Mouse (Mus musculus): Measurements from ENCODE around the gene Cops2.

The Cops2 gene

DNA sequence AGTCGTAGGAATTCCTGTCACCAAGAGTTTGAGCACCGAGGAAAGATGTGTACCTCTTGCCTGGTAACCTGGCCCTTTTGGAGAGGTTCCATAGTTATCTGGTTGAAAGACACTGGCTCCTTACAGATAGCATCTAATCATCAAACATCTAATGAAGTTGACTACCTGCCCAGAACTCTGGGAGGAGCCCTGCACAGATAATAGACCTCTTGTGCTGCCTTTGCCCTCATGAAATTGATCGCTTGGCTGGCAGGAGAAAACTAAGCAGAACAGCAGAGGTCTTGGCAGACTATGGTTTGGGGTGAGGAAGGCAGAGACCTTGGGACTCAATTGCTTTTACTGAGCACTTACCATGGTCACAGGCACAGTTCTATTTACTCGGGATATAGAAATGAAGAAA, 38.5 kb downstream of the Cops2 start:
- WGBS = 81% methylated on average over 4 of the region's 4 CpGs

DNA sequence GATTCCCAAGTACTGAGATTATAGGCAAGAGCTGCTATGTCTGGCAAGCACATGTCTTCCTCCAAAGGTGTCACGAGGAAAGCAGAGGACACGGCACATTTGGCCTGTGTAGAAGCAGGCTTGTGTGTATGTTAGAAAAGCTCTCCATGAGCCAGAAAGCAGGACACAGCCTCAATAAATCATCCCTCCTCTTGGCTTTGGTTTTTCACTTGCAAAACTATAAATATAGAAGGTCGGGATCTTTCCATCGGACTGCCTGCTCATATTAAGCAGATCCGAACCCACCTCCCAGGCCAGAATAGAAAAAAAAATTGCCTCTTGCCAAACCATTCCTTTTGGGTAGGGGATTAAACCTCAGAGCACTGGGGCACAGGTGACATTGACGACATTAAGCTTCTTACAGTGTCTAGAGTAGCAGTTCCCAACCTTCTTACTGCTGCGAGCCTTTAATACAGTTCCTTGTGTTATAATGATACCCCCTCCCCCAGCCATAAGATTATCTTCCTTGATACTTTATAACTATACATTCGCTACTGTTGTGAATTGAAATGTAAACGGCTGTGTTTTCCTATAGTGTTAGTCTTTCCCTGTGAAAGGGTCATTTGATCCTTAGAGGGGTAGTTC, 44.9 kb downstream of the Cops2 start:
- WGBS = 83% methylated on average over 9 of the region's 9 CpGs

DNA sequence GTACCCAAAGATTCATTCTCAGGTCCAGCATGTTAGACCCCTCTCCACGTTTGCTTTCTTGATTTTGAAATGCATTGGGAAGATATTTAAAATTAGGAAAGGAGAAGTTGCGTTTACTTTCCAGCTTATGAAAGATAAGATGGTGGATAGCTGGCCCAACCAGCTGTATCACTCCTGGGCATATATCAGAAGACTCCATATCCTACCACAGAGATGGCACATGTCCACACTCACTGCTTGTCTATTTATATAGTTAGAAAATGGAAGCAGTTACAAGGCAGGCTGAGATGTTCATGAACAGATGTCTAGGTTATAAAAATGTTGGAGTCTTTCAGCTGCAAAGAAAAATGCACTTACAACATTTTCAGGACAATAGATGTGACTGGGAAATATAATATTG, 47.6 kb downstream of the Cops2 start:
- WGBS = 51% methylated on average over 2 of the region's 2 CpGs

DNA sequence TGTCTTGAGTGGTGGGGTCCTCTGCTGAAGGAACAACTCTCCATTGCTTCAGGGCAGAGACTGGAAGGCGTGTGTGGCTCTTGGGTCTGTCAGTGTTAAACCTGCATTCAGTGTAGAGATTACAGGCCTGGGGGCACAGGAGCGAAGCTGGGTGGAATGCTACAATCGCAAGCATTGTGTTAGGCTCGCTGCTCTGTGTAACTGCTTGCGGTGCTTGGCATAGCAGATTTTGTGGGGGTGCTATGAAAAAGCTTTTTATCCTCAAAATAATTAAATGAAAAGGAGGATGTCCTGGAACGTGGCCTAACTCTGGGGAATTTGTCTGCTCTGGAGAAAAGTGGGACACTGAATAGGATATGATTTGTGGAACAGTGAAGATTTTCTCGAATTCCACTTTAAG, 49.4 kb downstream of the Cops2 start:
- WGBS = 33% methylated on average over 7 of the region's 7 CpGs

DNA sequence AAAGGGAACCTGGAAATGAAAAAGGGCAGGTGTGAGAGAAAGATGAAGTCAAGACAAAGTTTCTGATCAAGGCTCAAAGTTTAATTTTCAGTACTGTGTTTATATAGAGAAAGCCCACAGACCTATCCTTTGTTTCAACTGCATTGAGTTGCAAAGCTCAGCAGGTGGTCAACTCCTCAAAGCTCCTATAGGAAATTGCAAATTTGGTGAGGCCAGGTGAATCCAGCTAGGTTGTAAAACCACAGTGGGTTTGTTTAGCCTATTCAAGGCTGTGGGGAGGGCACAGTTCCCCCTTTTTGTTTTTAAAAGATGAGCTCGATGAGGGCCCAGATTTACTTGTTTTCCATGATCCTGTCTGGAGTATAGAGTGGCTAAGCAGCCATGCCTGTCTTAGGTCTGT, 53.1 kb downstream of the Cops2 start:
- 50% methylated on average over 1 of the region's 1 CpGs for WGBS

DNA sequence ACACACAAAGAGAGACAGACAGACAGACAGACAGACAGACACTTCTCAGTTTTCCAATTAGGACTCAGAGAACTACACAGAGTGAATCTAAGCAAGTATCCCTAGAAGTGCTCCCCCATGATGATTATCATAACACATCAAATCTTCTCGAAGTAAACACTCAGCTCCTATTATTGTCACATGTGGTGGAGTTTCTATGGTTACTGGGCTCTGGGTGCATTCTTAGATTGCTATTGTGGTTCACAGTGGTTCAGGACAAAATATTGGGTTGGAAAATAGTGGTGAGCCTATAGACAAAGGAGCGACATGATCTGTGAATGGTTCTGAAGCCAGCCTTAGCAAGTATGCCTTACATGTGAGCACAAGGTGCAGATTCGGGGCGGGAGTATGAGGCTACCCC, 57.0 kb downstream of the Cops2 start:
- WGBS = 44% methylated on average over 4 of the region's 4 CpGs

DNA sequence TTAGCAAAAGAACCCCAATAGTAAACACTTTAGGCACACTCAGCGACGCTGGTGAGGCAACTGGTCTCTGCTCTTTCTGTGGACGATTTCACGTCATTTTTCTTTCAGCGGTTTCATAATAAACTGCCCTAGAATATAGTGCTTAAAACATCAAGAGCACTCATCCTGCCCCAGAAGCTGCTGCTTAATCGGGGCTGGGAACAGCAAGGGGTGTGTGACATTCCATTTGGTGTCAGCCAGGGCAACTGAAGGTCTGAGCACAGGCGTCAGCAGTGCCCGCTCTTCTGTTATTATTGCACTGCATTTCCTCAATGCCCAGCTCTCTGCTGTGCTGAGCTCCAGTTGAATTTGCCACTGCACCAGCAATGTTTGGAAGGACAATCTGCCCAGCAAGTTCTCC, 57.9 kb downstream of the Cops2 start:
- WGBS = 59% methylated on average over 8 of the region's 8 CpGs

DNA sequence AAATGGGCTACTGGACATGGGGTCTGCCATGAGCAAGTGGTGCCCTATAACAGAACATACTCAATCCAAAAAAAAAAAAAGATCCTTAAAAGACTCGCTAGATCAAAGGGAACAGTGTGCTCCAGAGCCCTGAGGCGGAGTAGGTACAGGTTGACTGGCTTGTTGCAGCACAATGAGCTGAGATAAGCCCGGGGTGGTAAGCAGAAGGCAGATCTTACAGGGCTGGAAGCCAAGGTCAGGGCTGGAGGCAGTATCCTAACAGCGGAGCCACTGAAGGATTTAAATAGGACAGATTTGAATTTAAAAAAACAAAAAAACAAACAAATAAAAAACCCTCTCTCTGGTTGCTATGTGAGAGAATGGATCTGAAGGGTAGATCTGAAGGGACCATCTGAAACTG, 58.5 kb downstream of the Cops2 start:
- 79% methylated on average over 4 of the region's 4 CpGs for WGBS

DNA sequence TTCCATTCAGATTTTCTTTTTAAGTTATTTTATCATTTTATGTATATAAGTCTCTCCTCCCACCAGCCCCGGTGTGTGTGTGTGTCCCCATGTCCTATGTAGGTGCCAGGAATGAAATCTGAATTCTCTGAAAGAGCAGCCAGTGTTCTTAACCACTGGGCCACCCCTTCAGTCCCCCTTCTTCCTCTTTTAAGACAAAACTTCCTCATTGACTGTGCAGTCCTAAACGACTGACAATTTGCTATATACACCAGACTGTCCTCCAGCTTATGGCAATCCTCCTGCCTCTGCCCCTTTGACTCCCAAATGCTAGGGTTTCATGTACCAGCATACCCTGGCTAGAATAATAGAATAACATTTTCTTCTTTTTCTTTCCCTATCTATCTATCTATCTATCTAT, 63.8 kb downstream of the Cops2 start:
- 75% methylated on average over 2 of the region's 2 CpGs for WGBS

DNA sequence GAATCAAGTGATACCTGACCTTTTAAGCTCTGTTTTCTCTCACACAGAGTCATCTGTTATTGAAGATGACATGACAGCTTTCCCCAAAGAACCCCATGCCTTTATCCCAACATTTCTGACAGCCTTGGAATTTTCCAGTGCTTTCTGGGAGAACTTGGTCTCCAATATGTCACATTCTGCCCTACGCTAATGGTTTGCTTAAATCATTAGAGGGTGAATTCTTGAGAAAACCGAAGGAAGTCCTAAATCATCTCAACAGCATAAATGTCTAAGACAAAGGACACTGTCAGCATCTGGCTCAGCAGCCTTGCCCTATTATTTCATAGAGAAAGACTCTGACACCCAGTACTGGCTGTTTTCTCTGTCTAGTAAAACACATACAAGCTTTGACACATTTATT, 64.8 kb downstream of the Cops2 start:
- WGBS = 88% methylated on average over 2 of the region's 2 CpGs

DNA sequence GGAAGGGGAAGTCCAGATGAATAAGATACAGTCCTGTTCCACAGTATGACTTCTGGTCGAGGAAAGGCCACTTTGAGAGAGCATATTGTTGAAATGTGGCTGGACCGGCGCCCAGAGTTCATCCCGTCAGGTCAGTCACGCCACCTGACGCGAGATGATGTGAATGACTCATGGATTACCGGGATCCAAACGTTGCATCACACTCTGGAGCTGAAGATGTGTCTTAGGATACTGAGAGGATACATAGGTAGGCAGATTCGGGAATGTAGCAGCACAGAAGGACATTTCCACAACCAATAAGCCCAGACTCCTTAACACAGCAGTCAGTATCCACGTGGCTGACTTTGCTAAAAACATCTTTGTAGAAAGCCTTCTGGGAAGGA, 66.1 kb downstream of the Cops2 start:
- WGBS = 70% methylated on average over 11 of the region's 11 CpGs

DNA sequence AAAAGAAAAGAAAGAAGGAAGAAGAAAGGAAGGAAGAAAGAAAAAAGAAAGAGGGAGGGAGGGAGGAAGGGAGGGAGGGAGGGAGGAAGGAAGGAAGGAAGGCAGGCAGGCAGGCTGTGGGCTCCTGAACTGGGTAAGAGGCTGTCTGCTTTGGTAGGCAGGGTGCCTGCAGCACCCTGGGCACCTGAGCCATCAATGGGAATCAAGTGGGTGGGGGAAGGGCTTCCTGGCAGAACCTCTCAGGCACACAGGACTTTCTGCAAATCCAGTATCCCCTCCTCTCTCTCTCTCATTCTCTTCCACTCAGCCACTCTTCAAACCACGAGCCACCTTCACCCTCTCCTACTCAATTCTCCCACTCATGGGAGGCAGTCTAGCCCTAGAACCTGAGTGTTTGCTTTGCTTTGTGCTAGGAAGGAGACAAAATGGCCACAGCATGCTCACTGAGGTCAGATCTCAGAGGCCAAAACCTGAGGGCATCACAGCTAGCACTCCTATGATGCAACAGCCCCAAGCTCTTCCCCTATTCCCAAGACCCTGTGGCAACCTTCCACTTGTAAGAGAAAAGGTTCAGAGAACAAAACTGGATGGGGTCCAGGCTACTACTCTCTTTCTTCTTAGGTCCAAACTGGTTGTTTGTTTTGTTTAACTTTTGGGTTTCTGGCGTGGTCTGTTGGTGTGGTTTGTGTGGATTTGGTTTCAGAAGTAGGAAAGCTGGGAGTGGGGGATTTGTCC, 66.6 kb downstream of the Cops2 start:
- 64% methylated on average over 2 of the region's 2 CpGs for WGBS

DNA sequence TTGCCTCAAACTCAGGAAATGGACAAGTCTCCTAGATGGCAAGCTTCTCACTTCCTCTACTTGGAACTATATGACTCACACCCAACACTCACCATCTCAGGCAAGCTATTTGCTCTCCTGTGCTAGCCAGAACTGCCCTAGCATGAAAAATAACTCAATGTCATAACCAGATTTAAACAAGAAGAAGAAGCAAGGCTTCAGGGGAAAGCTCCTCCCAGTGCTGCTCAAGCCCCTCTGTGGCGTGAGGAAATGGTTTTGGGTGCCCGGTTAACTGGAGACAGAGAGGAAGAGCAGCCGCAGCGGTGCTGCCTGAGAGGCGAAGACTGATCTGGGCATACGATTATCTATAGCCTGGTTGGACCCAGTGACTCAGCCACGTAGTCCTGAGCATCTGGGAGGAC, 67.5 kb downstream of the Cops2 start:
- WGBS = 72% methylated on average over 7 of the region's 7 CpGs

DNA sequence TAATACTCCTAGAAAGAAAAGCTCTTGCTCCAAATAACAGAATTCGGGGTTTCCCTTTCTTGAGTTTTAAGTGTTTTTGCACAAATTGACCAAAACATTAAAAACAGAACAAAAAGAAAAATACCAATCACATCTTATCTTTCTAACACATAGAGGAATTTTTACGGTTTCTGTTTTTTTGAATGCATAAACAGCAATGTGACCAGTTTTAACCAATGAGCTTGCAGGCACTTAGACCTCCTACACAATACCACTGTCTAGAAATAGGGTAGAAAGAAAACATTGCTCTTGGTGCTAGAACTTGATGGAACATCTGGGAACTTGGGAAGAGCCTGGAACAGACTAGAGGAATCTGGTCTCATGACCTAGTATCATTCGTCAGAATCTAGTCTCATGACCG, 68.7 kb downstream of the Cops2 start:
- WGBS = 86% methylated on average over 4 of the region's 4 CpGs

DNA sequence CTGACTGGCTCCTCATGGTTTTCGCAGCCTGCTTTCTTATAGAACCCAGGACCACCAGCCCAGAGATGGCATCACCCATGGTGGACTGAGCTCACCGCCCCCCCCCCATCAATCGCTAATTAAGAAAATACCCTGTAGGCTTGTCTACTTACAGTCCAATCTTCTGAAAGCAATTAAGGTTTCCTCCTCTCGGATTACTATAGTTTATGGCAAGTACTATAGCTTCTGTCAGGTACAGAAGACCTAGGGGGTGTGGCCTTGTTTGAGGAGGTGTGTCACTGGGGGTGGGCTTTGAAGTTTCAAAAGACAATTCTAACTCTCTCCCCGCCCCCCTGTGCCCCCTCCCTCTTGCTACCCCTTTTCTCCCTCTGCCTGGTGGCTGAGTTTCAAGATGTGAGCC, 69.7 kb downstream of the Cops2 start:
- 59% methylated on average over 5 of the region's 5 CpGs for WGBS

DNA sequence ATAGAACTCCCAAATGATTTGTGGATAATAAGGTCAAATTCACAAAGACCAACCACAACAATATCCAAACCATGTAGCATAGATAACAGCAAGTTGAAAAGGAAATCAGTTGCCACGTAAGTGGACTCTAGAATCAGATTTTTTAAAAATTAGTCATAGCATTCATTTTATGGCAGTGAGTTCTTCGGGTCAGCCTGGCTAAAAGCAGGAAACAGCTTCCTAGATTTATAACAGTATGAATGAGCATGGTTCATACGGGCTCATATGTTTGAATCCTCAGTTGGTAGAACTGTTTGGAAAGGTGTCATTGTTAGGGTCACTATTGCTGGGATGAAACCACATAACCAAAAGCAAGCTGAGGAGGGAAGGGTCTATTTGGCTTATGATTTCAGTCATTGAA, 70.2 kb downstream of the Cops2 start:
- 69% methylated on average over 3 of the region's 3 CpGs for WGBS

DNA sequence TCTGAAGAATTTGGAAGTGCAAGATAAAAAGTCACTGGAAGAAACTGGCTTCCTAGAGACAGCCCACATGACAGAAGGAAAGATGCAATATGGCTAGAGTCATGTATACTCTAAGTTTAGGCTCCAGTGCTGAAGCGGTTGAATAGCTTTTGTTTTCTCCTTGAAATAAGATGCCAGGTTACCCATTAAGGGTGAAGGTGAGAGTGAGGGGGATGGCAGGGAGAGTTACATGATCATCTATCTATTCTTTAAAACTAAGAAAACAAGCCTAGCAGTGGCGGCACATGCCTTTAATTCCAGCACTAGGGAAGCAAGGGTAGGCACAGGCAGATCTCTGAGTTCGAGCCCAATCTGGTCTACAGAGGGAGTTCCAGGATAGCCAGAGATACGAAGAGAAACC, 73.9 kb downstream of the Cops2 start:
- WGBS = 68% methylated on average over 4 of the region's 4 CpGs

DNA sequence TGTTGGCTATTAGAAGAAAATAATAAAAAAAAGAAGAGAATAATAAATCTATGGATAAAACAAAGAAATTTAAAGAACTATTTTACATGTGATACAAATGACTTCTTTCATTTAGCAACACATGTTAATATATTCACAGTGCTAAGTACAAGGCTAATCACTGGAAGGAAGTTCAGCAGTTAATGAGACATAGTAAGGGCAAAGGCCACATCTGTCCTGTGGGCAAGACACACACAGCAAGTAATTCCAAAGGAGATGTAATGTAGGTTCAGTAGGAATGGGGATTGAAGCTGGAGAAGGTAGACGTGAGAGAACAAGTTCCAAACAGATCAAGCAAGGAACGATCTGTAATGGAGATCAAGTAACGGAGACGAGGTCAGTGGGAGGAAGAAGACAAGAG, 74.5 kb downstream of the Cops2 start:
- WGBS = 80% methylated on average over 4 of the region's 4 CpGs

DNA sequence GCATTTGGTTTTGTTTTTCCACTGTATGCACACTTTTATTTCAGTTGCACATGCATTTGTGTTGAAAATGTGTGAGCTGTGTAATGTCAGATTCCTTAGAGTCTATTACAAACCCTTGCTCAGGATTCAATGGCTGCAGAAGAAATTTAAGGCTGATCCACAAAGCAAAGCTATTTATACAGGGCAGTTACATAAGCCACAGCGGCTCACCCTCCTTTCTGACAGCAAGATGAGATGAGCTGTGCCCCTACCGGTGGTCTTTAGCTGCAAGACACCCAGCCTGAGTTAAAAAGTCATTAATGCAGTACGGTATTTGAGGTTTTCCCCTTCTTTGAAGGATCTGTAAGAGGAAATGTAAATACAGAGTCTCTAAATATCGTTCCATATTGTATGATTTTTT, 75.1 kb downstream of the Cops2 start:
- 34% methylated on average over 4 of the region's 4 CpGs for WGBS

DNA sequence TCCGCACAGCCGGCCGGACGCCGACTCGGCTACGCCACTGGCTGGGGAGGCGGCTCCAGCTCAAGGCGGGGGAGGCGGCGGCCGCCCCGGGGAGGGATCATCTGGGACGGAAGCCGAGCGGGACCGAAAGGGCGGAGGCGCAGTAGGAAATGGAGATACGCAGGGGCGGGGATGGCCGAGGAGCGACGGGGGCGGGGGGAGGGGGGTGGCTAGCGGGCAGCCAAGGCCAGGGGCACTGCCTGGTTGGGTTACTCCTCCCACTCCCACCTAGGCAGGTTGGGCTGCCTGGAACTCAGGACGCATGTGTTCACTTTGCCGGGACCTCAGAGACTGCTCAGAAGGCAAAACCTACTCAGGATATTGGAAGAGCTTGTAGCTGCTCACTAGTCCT, 76.2 kb downstream of the Cops2 start, which contains the start of gene Secisbp2l:
Gene Secisbp2l (minus strand): TSS at position 152 of the 391 bp plus-strand sequence.
- 1% methylated on average over 28 of the region's 28 CpGs for WGBS

DNA sequence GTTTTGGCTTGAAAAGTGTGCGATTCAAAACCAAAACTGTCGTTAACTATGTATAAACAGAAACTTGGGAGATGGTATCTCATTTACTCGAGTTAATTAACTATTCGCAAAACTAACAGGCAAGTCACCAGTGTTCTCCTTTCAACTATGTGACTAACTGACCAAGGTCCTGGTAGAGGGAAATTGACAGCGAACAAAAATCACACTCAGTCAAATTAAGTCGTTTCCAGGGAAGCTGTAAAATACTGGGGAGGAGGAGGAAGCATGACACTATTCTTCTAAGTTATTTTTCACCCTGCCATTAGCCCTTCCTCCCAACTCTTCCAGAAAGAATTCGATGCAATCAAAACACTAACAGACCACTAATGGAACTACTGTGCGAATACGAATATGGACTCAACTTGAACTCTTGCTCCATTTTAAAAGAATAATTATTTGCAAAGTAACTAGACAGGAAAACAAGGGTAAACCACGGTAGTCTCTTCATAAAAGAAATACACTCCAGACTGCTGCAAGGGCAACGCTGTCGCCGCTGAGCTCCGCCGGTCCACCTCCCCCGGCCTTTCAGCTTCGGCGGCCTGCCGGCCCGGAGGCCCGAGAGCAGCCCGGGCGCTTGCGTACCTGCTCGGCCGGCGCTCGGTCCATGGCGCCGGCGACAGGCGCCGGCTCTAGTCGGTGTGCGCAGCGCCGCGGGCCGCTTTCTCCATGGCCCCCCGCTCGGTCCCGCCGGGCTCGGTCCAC, 76.8 kb downstream of the Cops2 start:
- WGBS = under 1% methylated on average over 44 of the region's 44 CpGs

DNA sequence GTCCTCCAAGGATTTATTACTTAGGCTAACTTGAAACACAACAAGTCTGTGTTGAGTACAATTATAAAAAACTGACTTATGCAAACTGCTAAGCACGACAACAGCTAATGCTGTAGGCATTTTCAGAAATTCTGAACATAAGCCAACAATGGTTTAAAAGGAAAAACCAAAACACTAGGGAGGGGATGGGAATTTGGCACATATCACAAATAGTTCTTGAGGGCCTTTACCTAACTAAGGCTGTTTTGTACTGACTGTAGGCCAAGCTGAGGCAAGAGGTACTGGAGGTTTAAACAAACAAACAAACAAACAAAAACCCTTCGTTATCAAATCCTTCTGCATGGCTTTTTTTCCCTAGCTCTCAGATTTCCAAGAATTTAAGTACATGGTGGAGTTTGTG, 77.9 kb downstream of the Cops2 start:
- WGBS = 22% methylated on average over 2 of the region's 2 CpGs
